Mouse (Mus musculus) frontal cortex, postnatal 25 days (tissue): ENCODE measurements around the gene Rfx1.
A peak's percentile ranks its signal among the peaks of the same experiment; 100 is the strongest.

Experiments
- DNase-seq, 2 experiments: peaks; one replicate each; pipeline ENCODE4 v3.0.0; 2022; ENCODE audit warnings: low spot score in 2 of 2

The Rfx1 gene

DNA sequence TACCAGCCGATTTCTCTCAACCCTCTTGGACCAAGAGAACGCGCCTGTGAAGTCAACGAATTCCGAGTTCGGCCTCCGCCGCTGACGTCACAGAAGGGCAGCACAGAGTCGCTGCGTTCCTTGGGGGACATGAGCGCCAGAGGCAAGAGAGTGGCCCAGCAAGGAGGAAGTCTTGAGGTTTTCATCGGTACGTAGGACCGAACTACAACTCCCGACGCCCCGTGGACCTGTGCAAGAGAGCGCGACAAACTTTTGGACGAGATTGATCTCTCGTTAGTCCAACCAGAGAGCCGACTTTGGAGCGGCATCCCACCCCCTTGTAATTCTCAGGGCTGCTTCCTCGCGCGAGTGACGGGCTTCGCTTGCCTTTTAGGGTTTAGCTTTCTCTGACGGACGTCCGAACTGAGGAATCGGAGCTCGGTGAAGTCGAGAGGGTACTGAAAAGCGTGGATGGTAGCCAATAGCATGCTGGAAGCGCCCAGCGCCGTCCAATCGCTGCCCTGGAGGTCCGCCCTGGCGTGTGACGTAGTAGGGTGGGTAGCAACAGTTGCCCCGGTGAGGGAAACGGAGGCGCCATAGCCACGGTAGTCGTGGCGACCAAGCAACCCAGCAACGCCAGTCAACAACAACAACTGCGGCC, at the start of gene Rfx1:
Rfx1 (plus strand) TSS at position 544 of the 640 bp plus-strand sequence.
- peak; percentile 99 for DNase-seq

DNA sequence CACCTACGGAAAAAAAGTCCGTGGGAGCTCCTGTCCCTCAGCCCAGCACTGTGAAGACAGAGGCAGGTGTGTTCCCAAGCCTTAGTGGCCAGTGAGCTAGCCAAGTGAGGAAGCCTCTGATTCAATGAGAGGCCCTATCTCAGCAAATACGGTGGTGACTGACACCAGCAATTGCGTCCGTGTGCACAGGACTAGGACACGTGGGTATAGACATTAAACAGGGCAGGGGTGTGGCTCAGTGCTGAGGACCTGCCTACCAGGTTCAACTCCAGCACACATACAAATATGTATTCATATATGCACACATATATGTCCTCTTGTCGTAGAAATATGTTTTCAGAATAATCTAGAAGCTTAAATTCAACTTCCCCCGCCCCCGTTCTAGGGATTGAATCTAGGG, 46.9 kb upstream of the Rfx1 start:
- DNase-seq, result no peak

DNA sequence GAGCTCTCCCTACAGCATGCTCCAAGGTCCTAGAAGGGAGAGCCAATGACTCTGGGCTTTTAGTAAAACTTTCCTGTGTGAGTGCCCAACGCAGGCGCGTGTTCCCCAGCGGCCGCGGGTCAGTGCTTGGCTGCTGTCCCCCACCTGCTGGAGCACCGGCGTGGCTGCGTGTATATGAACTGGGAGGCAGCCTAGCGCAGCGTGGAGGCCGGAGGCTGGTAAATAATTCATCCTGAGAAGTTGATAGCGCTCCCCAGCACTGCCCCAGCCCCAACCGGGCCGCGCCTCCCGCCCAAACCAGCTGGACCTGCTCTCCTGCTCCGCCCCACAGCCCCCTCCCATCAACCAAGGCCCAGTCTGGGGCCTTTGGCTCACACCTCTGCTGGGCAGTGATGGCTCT, 45.5 kb upstream of the Rfx1 start, which contains the start of gene Palm3:
Palm3 (plus strand) TSS at position 376 of the 400 bp plus-strand sequence.
- DNase-seq, result no peak

DNA sequence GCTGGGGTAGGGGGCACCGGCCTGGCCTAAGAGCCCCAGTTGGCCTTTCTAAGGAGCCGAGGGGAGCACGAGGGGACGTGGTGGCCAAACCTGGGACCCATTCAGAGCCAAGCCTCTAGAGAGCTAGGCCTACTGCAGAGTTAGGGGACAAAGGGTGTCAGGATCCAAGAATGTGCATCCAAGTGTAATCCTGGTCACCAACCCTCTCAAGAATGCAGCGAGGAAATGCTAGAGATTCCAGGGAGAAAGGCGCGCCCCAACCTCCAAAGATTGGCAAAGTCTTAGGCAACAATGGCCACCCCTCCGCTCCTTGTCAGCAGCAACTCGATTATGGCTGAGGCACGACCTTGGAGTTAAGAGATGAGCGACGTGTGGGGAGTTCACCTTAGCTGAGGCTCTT, 45.1 kb upstream of the Rfx1 start:
- DNase-seq, result no peak

DNA sequence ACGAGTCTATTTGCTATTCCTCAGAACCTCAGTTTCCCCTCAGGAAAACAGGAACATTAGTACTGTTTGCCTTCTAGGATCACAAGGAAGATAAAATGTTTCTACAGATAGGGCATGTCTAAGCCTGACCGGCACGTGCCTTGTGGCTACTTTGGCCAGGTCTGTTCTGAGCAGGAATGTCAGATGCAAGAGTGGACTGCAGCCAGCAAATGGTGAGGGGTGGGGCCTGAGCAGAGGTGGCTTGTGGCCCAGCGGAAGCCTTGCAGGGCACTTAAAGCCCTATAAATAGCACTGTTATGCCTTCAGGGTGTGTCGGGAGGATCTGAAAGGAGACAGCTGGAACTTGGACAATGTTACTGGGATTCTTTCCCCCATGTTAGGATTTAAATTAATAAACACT, 43.5 kb upstream of the Rfx1 start:
- DNase-seq, result no peak

DNA sequence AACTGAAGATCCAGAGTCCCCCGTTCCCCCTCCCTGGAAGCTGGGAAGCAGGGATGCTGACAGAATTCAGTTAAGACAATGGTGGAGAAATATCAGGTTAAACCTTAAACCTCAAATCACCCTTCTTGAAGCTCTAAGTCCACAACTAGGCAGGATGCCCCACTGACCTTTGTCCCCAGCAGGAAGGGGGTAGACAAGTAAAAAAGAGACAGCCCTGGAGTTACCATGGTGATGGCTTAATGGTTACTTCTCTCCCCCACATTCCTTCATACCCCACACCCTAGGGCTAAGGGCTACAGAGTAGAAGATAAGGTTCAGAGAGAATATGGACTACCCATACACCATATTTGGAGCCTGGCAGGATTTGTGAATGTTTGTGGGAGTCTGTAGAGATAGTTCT, 43.0 kb upstream of the Rfx1 start:
- no peak for DNase-seq

DNA sequence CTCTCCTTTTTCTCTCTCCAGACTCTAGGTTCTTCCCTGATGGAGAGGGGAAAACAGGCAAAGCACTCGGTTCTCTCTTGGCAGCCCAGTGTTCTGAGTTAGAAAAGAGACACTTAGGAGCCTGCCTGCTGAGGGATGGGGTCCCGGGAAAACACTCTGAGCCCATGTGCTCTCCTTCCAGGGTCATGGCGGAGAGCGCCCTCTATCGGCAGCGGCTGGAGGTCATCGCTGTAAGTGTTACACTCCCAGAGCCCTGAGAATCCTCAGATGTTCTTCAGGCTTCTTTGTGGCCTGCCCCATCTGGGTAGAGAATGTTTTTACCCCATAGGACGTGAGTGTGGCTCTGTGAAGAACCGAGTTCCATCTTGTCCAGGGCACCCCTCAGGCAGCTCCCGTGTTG, 42.5 kb upstream of the Rfx1 start:
- no peak for DNase-seq

DNA sequence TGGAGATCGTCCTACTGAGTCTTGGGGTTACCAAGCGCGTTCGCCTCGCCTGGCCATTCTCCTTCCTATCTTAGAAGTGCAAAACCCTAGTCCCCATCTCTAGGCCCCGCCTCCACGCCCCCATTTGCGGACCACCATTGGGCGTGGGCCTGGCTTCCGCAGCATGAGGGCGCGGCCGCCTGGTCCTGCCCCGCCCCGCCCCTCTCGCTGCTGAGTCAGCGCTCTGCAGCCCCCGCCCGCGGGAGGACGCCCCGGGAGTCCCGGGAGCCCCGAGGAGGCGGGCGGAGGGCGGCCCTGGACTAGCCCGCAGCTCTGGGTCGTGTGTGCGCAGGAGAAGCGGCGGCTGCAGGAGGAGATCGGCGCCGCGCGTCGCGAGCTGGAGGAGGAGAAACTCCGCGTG, 40.8 kb upstream of the Rfx1 start:
- no peak for DNase-seq

DNA sequence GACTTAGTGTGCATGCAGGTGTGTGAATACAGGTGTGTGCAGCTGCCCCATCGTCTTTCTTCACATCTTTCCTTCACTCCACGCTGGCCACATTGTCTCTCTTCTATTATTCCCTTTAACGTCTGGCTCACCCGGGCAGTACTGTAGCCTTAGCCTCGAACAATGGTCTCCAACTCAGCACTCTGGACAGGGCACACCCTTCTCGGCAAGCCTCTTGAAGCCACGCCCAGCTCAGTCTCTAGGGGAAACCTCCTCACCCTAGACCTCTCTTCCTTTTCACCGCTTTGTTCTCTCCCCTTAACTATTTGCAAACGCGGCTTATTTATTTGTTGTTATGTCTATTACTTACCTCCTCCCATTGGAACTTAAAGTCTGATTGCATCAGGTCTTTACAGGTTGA, 39.2 kb upstream of the Rfx1 start:
- no peak for DNase-seq

DNA sequence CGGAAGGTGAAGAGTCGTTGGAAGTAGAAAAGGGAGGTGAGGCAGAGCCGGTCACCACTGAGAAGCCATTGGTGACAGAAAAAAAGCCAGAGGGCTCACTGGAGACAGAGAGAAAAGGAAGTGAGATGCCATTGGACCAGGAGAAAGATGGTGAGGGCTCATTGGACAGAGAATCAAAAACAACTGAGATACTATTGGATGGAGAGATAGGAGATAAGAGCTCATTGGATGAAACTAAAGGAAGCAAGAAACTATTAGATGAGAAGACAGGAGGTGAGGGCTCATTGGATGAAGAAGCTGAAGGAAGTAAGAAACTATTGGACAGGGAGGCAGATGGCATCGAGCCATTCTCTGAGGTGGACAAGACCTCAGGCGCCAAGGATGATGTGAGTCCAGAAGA, 37.4 kb upstream of the Rfx1 start:
- DNase-seq, result no peak

DNA sequence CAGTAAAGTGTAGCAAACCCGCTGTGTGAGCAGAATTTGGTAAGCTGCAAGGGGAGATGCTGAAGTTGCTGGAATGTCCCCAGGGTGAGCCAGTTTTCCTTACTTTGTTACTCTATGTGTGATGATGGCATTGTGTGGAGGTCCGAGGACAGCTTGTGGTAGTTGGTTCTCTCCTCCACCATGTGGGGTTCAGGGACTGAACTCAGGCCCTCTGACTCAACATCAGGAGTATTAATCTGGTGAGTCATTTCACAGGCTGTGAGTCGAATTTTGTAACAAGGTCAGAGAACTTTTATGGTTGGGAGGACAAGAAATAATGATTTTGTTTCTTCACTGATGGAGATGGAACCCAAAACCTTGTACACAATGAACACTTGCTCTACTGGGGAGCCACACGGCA, 33.9 kb upstream of the Rfx1 start:
- no peak for DNase-seq

DNA sequence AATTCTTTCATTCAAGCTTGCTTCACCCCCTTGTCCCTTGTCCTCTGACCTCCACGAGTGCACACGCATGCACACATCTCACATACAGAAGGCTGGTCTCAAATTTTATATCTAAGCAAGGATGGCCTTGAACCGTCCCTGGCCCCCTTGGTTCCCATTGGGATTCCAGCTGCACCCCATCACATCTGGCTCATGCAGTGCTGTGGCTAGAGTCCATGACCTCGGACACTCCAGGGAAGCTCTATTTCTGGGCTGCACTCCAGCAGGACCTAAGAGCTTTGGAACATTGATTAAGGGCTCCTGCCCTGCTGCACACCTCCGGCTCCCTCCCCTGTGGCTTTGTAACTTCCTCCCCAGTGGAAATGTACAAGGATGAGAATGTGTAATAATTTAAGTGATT, 28.6 kb upstream of the Rfx1 start:
- no peak for DNase-seq

DNA sequence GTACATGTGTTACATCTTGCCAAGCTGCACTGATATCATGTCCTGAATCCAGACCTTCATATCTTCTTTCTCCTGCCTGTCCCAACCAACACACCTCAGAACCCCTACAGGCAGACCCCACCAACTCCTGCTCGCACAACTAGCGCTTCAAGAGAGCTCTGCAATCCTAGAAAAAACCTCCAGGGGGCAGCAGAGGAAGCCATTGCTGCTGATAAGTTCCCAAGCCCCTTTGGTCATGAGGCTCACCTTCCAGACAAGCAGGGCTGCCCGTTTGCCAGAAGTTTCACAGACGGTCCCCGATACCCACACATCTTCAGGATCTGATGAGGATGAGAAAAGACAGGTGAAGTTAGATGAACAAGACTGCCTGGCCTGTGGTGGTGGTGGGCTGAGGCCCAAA, 27.6 kb upstream of the Rfx1 start:
- peak; percentile 58 to 68 for DNase-seq

DNA sequence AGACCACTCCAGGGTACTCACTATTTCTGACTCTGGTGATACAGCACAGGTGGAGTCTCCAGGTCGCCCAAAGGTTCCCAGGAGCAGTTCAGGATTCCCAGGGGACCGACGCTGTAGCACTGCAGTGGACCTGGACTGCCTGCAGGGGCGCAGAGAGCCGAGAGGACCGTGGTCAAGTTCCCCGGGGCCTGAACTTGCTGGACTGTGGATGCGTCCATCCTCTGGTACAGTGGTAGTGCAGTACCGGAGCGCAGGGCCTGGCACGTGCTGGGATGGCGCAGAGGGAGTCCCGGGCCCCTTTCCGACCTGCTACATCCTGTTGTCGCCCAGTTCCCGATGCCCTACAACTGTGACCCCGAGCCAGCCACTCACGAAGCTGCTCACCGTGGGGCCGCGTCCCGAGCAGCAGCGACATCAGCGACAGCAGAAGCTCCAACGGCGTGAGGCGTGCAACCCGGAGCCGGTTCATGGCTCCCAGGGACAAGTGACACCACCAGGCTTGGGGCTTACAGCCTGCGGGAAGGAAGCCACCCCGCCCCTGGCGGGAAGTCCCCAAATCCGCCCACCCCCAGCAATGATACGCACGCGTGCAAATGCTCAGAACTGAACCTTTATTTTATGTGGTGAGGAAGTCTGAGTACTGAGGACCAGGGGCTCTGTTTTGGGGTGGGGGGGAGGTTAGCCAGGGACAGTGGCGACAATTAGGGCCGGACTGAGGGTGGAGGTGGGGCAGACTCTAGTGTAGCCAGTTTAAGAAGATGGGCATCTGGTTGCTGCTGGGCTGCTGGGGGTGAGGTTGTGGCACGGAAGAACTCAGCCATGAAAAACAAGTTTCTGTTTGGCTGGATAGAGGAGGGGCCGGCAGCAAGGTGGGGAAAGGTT, 24.3 kb upstream of the Rfx1 start, which contains the start of gene Il27ra:
Il27ra (minus strand) TSS at position 524 of the 882 bp plus-strand sequence.
- peak in 1 of 2 experiments; percentile 20 for DNase-seq

DNA sequence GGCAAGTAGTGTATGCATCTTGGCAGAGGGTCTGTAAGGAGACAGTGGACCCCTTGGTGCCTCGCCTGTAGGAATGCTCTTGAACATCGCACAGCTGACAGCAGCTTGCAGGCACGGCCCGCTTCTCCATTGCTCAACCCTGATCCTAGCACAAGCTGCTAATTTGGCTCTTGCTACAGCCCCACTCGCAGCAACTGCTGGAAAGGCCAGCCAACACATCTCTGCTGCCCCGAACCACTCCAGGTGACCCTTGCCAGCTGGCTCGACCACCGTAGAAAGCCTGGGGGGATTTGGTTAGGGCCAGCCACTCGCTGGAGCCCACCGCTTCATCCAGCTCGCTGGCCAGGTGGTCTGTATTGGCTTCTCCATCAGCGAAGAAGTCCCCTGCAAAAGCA, 23.7 kb upstream of the Rfx1 start:
- DNase-seq, result no peak

DNA sequence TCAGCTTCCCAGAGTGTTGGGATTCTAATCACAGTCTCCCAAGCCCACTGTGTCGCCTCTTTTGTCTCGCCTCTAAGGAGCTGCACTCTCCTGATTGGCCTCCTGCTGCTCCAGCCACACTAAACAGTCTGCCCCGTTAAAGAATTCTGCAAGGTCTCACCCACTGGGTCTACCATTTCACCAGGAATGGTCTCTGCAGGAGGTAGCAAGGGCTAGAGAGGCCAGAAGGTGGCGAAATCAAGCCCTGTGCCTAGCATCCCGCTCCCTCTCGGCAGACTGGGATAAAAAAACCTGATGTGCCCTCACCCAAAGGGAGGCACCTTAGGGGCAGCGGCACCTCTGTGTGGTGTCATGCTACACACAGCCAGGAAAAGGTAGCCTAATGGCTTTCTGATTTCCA, 22.5 kb upstream of the Rfx1 start:
- no peak for DNase-seq

DNA sequence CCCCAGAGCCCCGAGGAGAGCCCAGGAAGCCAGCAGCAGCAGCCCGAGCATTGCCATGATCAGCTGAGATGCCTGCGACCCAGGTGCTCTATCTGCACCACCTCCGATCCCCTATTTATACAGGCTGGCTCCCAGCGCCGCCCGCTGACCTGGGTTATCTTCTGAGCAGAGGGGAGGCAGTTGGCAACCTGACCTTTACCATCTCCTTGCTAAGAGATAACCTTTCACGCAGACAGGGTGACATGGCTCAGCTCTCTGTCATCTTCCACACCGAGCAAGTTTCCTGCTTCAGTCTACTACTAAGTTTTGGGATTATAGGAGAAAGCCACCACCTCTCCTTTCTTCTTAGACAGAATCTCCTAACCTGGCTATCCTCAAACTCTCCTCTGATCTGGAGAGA, 21.7 kb upstream of the Rfx1 start, which contains the start of gene Rln3:
Rln3 (minus strand) TSS at position 101 of the 400 bp plus-strand sequence.
- no peak for DNase-seq

DNA sequence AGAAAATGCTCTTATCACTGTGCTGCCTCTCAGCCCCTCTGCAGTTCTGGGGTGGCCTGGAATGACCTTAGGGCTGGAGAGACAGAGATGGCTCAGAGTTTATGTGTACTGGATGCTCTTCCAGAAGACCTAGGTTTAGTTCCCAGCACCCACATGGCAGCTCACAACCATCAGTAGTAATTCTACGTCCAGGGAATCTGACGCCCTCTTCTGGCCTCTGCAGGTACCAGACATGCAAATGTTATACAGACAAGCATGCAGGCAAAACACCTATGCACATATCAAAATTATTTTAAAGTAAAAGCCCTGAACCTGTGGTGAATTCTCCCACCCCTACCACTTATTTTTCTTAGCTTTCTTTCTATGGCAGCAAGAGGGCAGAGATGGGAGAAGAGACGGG, 20.1 kb upstream of the Rfx1 start:
- no peak for DNase-seq

DNA sequence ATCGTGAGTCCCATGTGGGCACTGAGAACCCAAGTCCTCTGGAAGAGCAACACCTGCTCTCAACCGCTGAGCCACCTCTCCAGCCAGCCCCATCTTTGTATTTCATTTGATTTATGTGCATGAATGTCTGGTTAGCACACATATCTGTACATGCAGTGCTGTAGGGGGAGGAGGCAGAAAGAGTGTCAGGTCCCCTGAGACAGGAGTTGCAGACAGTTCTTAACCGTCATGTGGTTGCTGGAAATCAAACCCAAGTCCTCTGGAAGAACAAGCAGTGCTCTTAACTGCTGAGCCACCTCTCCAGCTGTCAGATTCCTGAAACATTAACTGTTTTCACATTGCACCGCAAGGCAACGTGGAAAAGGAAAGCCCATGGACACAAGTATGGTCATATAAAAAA, 18.5 kb upstream of the Rfx1 start:
- no peak for DNase-seq

DNA sequence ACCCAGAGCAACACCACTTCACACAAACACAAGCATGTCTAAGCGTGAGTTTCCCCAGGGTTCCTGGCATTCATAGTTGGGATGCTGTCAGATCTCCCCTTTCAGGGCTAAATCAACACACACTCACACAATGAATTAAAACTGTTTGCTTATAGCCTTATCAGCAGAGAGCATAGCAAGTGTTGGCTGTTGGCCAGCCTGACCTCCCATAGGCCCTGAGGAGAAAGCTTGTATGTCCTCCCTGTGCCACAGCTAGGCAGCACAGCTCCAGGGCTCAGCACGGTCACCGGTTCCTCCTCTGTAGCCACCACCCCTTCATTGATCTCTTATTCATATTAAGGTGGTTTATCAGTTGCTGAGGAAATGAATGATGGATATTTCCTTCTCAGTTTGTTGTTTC, 13.9 kb upstream of the Rfx1 start:
- no peak for DNase-seq

DNA sequence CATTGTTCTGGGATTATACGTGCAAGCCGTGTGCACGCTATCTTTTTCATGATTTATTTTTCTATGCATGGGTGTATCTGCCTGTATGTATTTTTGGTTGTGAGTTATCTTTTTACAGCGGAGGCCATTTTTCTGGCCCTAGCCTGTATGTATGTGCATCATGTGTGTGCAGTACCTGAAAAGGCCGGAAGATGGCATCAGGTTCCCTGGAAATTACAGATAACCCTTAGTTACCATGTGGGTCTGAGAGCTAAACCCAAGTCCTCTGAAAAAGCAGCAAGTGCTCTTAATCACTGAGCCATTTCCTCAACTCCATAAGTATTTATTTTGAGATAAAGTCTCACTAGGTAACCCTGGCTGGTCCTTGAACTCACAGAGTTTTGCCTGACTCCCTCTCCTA, 13.4 kb upstream of the Rfx1 start:
- DNase-seq, result no peak

DNA sequence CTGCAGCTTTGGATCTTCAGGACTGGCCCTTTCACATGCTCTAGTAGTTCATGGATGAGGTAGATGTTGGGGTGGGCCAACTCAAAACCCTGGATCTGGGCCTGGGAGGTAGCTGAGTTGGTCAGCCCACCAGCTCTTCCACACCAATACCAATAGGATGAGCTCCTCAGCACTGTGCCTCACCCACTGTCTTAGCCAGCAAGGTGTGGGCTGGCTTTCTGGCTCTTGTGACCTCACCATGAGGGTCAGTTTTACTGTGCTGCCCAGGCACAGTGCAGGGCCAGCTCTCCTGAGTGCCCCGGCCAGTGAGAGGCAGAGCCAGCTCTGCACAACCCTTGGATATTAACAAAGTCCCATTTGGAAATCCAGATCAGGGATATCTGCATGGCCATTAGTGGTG, 8.8 kb upstream of the Rfx1 start:
- no peak for DNase-seq

DNA sequence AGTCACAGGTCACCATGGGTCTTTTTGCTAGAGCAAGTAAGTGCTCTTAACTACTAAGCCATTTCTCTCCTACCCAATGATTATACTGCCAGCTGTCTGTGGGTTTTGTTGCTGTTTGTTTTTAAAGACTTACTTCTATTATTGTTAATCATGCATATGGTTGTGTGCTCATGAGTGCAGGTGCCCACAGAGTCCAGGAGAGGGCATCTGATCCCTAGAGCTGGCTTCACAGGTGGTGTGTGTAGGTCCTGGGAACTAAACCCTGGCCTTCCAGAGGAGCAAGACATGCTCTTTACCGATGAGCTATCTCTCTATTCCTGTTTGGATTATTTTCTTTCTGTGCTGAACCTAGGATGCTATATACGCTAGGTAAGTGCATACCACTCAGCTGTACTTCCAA, 7.4 kb upstream of the Rfx1 start:
- DNase-seq, result no peak
